Mouse (Mus musculus) ES-Bruce4 (cell line): ENCODE results near the gene Usp29.

ENCODE experiments used
- CTCF ChIP-seq: IDR thresholded peaks from one replicate; pipeline ENCODE4 v1.8.1; 2011; ENCODE audit warnings: low read depth, low read length
- POLR2A ChIP-seq: IDR thresholded peaks from one replicate; pipeline ENCODE4 v1.8.1; 2011; ENCODE audit warnings: low read length; ENCODE audit not compliant: insufficient read depth

DNA sequence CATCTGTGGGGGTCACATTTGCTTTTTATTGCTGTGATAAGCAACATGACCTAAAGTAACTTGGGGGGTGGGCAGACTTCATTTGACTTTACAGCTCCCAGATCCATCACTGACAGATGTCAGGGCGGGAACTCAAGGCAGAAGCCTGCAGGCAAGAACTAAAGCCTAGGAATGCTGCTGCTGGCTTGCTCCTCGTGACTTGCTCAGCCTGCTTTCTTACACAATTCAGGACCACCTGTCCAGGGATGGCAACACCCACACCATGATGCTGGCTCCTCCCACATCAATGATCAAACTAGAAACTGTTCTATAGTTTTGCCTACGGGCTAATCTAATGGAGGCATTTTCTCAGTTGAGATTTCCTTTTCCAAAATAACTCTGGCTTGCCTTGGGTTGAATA, 63.4 kb downstream of the Usp29 start:
- TF ChIP-seq CTCF (no peak), POLR2A (no peak)
